Mouse (Mus musculus) embryonic facial prominence, embryonic 15.5 days (tissue): ENCODE measurements at regions not wholly inside any gene's neighbourhood (a gene's known extent, or its start where the extent isn't known, plus 50 kb on each side); places are given as distances from the start of the nearest gene placed in this dataset.
A peak's percentile ranks its signal among the peaks of the same experiment; 100 is the strongest.

Experiments
- ATAC-seq: fragments of 200-750 bp; cut with Nextera tagmentation; 2 replicates; pipeline ENCODE4 v1.8.0; 2017; ENCODE audit warnings: low read depth, moderate TSS enrichment; ENCODE audit not compliant: insufficient number of reproducible peaks, low FRiP score, low TSS enrichment
- H3K27ac ChIP-seq: fragments of 300-500 bp; sonication (generic); replicated peaks from 2 replicates; pipeline ENCODE4 v1.5.1; 2015; ENCODE audit warnings: mild to moderate bottlenecking, inconsistent platforms
- H3K27me3 ChIP-seq: fragments of 300-500 bp; sonication (generic); 2 replicates; pipeline ENCODE4 v1.6.1; 2015; ENCODE audit warnings: inconsistent platforms
- H3K36me3 ChIP-seq: fragments of 300-500 bp; sonication (generic); 2 replicates; pipeline ENCODE4 v1.6.1; 2015; ENCODE audit warnings: mild to moderate bottlenecking, inconsistent platforms
- H3K4me1 ChIP-seq: fragments of 300-500 bp; sonication (generic); 2 replicates; pipeline ENCODE4 v1.6.1; 2015; ENCODE audit warnings: inconsistent platforms
- H3K4me2 ChIP-seq: fragments of 300-500 bp; sonication (generic); replicated peaks from 2 replicates; pipeline ENCODE4 v1.6.1; 2015; ENCODE audit warnings: mild to moderate bottlenecking, inconsistent platforms
- H3K4me3 ChIP-seq: fragments of 300-500 bp; sonication (generic); replicated peaks from 2 replicates; pipeline ENCODE4 v1.5.1; 2015; ENCODE audit warnings: mild to moderate bottlenecking, inconsistent platforms
- H3K9ac ChIP-seq: fragments of 300-500 bp; sonication (generic); 2 replicates; pipeline ENCODE4 v1.6.1; 2015; ENCODE audit warnings: inconsistent platforms
- H3K9me3 ChIP-seq: fragments of 300-500 bp; sonication (generic); replicated peaks from 2 replicates; pipeline ENCODE4 v1.6.1; 2016; ENCODE audit warnings: inconsistent platforms
- WGBS: fragments of 180-500 bp; shearing (Covaris S2); methylation state at CpG from one replicate; pipeline ENCODE4 v1.1.7; 2015; 5-methylcytosine and 5-hydroxymethylcytosine counted together

DNA sequence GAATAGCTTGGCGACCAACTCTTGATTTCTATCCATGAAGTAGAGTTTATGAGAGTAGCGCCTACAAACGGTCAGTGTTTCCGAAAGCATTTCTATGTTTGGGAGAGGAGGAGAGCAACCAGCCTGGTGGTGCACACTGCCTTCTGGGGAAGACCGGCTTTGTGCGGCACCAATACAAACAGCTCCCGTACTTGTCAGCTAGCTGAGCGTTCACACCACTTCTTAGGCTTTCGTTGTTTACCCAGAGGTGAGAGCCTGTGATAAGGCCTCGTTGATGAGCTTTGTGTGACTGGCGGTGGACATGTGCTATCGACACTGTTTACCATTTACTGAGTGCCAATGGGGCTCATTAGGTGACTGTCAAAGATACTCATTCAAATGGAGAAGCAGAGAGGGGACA is 162.0 kb downstream of the Chic2 start:
- ATAC-seq = no peak
- 79% methylated on average over 12 of the region's 12 CpGs for WGBS
- H3K9me3 ChIP-seq = no peaks in the 10 kb centered on the region
- H3K9ac ChIP-seq = no peak overlapping the region
- H3K4me3 ChIP-seq = no peak overlapping the region
- no peaks in the 10 kb centered on the region for H3K27me3 ChIP-seq
- no peak overlapping the region for H3K27ac ChIP-seq
- no peaks in the 10 kb centered on the region for H3K36me3 ChIP-seq
- H3K4me1 ChIP-seq = peaks cover 20% of the 10 kb centered on the region
- no peak overlapping the region for H3K4me2 ChIP-seq

DNA sequence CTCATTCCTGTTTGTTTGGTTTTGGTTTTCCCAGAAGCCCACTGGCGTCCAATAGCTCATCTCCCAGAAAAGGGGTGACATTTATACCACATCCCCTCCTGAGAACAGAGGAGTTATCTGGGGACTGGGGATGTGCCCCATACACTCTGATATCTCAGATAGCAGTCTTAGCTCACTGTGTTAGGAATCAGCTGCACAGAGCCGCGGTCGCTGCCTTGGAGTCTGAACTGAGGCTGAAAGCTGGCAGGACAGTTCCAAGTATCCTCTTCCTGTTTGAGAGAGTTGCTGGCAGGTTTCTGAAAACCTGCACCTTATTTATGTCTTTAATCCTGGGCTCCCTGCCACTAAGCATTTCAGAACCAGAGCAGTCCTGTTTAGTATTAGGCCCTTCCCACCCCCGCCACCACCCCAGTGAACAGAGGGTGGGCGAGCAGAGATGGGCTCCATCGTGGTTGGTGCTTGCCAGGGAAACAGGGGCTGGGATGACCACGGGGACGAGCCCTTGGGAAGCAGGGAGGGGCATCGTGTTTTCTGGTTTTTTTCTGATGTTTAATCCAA is 163.8 kb downstream of the Chic2 start:
- no peak overlapping the region for H3K4me2 ChIP-seq
- 25% methylated on average over 10 of the region's 10 CpGs for WGBS
- no peak overlapping the region for H3K9ac ChIP-seq
- ATAC-seq = peak; percentile 84
- H3K27ac ChIP-seq = peak overlapping the region; percentile 83
- H3K36me3 ChIP-seq = no peaks in the 10 kb centered on the region
- no peak overlapping the region for H3K4me3 ChIP-seq
- H3K27me3 ChIP-seq = no peaks in the 10 kb centered on the region
- H3K9me3 ChIP-seq = no peaks in the 10 kb centered on the region
- H3K4me1 ChIP-seq = peaks cover 20% of the 10 kb centered on the region

DNA sequence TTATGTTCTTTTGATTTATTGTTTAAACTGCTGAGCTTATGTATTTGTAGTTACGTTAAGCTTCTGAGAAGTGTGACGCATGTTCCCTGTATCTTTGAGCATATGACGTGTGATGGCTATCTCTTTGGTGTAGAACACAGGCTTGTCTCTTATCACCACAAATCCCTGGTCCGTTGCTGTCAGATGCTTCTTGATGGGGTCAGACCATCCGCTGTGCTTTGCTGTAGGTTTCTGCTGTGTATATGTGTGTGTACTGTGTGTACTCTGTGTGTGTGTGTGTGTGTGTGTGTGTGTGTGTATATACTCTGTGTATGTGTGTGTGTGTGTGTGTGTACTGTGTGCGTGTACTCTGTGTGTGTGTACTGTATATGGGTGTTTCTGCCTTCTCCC is 164.5 kb downstream of the Chic2 start:
- Histone ChIP-seq H3K4me3 (no peak overlapping the region), H3K27ac (peak overlapping the region; percentile 83), H3K27me3 (no peaks in the 10 kb centered on the region), H3K36me3 (no peaks in the 10 kb centered on the region), H3K9me3 (no peaks in the 10 kb centered on the region), H3K4me1 (peaks cover 20% of the 10 kb centered on the region), H3K4me2 (no peak overlapping the region), H3K9ac (no peak overlapping the region)
- WGBS = 83% methylated on average over 6 of the region's 6 CpGs
- ATAC-seq = no peak

DNA sequence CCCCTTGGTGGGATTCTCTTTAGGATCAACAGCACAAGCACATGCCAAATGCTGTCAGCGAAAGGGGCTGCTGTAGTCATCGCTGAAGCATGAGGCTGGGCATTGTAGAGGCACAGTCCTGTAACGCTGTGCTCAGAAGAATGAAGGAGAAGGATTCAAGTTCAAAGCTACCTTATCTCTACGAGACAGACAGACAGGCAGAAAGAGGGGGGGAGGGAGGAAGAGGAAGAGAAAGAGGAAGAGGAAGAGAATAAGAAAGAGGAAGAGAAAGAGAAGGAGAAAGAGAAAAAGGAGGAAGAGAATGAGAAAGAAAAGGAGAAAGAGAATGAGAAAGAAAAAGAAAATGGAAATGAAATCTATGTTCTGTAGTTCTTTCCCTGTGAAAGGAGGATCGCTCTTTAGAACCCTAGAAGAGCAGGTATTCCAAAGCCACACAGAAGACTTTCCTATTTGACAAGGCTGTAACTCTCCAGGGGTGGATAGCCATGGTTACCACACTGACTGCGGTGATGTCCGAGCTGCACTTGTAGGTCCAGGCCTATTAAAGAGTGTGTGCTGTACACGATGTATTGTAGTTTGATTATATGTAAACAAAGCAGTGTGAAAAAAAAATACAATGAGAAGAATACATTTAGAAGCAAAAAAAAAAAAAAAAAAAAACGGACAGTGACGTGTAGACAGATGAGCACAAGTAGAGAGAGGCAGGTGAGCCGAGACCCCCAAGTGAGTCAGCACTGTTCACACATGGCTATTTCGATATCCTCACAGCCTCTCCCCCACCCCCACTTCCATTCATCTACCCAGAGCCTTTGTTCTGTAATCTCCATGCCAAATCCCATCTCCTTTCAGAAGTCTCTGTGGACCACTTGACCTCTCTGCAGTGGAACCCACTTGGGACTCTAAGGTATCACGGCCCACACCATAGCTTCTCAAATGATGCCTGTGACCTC is 165.2 kb downstream of the Chic2 start:
- ATAC-seq = no peak
- 75% methylated on average over 13 of the region's 13 CpGs for WGBS
- Histone ChIP-seq H3K9ac (no peak overlapping the region), H3K9me3 (no peaks in the 10 kb centered on the region), H3K4me1 (peaks cover 20% of the 10 kb centered on the region), H3K27me3 (no peaks in the 10 kb centered on the region), H3K4me2 (no peak overlapping the region), H3K27ac (no peak overlapping the region), H3K36me3 (no peaks in the 10 kb centered on the region), H3K4me3 (no peak overlapping the region)

DNA sequence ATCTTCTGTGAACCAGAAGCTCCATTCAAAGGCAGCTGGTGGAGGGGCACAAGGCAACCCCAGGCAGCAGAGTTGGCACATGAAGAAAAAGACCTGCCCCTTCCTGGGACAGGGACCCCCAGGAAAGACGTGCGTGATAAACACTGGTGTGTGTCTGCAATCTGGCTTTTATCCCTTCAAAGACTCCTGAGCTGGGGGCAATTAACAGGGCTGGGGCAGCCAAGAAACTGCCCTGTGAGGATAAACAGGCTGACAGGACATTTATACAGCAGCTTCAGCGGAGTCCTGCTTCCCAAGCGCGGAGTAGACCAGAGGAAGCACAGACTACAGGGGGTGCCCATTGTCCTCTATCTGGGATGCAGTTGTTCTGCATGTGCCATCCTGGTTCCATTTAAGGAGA is 167.0 kb downstream of the Chic2 start:
- 41% methylated on average over 5 of the region's 5 CpGs for WGBS
- Histone ChIP-seq H3K4me2 (no peak overlapping the region), H3K9ac (no peak overlapping the region), H3K4me1 (peaks cover 20% of the 10 kb centered on the region), H3K27ac (no peak overlapping the region), H3K36me3 (no peaks in the 10 kb centered on the region), H3K27me3 (no peaks in the 10 kb centered on the region), H3K9me3 (no peaks in the 10 kb centered on the region), H3K4me3 (no peak overlapping the region)
- ATAC-seq = no peak

DNA sequence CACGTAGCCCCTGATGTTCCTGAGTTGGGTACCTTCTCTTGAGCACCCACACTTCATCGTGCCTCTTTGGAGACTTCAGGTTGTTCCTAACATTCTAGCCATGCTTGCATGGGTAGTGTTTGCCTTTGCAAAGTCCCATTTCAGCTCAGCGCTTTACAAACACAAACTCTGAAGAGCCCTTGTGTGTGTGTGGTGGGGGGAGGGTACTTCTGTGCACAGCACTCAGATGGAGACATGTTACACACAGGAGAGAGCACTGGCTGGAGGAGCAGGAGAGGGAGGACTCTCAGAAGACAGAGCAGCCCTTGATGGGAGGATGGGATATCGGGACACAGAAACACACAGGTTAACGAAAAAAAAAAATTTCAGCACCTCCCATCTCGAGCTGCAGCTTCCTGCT is 167.4 kb downstream of the Chic2 start:
- Histone ChIP-seq H3K4me2 (no peak overlapping the region), H3K4me3 (no peak overlapping the region), H3K36me3 (no peaks in the 10 kb centered on the region), H3K9ac (no peak overlapping the region), H3K4me1 (peaks cover 20% of the 10 kb centered on the region), H3K27me3 (no peaks in the 10 kb centered on the region), H3K9me3 (no peaks in the 10 kb centered on the region), H3K27ac (no peak overlapping the region)
- ATAC-seq = no peak
- 53% methylated on average over 6 of the region's 6 CpGs for WGBS

DNA sequence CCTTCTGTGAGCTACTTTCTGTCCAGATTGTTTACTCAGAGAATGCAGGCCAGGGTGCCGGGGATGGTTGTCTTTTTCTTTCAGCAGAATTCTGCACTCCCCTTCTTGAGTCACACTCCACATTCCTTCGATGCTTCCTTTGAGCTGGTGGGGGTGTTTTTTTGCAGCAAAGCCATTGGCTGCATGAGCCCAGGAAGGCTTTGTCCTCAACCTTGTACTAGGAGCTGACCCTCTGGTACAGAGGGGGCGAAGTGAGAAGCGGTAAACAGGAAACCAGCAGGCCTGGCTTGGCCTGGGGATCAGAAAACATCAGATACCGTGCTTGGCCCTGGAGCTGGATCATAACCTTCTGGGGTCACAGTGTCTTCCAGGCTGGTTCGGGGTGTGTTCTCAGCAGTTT is 169.9 kb downstream of the Chic2 start:
- no peak for ATAC-seq
- H3K9ac ChIP-seq = no peak overlapping the region

DNA sequence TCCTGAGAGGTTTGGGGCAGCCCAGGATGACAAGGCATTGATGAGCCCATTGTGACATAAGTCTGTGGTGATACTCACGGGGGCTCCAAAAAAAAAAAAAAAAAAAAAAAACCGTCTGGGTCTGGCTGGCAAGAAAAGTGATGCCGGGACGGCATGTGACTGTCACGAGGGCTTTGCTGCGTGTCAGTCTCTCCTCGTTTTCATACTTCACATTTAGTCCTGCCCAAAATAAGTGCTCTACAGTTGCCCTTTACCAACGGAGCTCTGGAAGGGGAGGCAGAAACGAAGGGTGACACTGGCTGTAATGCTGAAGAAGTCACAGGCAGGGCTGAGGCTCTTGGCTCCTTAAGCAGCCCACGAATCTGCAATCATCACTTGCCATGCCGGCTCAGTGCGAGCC is 167.9 kb upstream of the Lnx1 start:
- no peak for ATAC-seq
- Histone ChIP-seq H3K4me1 (no peaks in the 10 kb centered on the region; the same call in 1 of the 2 replicates), H3K9ac (no peak overlapping the region), H3K27me3 (no peaks in the 10 kb centered on the region), H3K36me3 (no peaks in the 10 kb centered on the region), H3K9me3 (no peaks in the 10 kb centered on the region), H3K4me2 (no peak overlapping the region), H3K27ac (no peak overlapping the region), H3K4me3 (no peak overlapping the region)
- 73% methylated on average over 12 of the region's 12 CpGs for WGBS

More for the DNA sequence above, 169.9 kb downstream of the Chic2 start:
- WGBS = 40% methylated on average over 6 of the region's 6 CpGs
- Histone ChIP-seq H3K27me3 (no peaks in the 10 kb centered on the region), H3K4me1 (peaks cover under 1% of the 10 kb centered on the region; the same call in 1 of the 2 replicates), H3K27ac (no peak overlapping the region), H3K4me2 (no peak overlapping the region), H3K9me3 (no peaks in the 10 kb centered on the region), H3K36me3 (no peaks in the 10 kb centered on the region), H3K4me3 (no peak overlapping the region)

DNA sequence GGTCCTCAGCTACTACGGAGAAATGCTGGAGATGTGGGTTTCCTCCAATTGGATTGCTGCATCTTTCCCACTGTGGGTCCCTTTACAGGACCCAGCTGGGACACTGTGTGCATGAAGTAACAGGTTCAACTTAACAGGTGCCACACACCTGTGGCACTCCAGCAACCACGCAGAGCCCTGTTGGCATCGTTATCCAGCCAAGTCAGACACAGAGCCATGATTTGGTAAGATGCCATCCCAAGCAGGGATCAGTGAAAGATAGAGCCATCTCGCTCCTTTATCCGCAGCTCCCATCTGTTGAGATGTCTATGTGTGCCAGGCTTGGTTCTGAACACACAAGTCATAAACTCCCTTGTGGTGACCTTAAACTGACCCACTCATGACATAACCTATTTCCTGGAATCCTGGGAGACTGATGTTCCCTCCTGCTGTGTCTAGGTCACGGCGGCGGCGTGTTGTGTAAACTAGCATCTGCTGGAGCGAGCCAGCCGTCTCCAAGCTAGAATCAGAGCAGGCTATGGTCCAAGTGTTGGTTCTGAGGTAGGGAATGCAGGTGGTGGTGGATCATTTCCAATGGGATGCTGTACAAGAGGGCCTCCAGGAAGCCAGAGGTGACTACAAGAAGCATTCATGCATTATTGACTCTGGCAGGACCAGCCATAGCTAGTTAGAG is 164.5 kb upstream of the Lnx1 start:
- Histone ChIP-seq H3K27ac (no peak overlapping the region), H3K9me3 (no peaks in the 10 kb centered on the region), H3K36me3 (no peaks in the 10 kb centered on the region), H3K27me3 (no peaks in the 10 kb centered on the region), H3K4me1 (no peaks in the 10 kb centered on the region), H3K4me3 (no peak overlapping the region), H3K4me2 (no peak overlapping the region), H3K9ac (no peak overlapping the region)
- no peak for ATAC-seq
- 91% methylated on average over 11 of the region's 11 CpGs for WGBS

DNA sequence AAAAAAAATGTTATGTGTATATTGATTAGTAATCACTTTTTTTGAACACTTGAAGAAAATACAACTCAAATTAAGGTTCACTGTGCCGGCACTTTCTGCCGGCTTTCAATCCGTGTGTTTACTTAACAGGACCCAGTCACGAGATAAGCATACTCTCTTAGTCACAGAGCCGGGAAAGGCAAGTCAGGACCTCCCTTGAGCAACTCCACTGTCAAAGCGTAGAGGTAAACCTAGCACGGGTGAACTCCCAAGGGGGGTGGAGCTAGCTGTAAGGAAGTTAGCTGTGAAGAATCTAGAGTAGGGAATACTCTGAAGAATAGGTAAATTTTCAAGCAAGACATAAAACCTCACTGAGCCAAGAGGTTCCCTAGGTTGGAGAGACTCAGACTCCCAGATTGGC is 164.0 kb upstream of the Lnx1 start:
- 56% methylated on average over 7 of the region's 7 CpGs for WGBS
- no peaks in the 10 kb centered on the region for H3K36me3 ChIP-seq
- H3K27me3 ChIP-seq = no peaks in the 10 kb centered on the region
- H3K4me3 ChIP-seq = no peak overlapping the region
- ATAC-seq = no peak
- no peaks in the 10 kb centered on the region for H3K9me3 ChIP-seq
- H3K9ac ChIP-seq = no peak overlapping the region
- H3K4me2 ChIP-seq = no peak overlapping the region
- no peak overlapping the region for H3K27ac ChIP-seq
- H3K4me1 ChIP-seq = no peaks in the 10 kb centered on the region

DNA sequence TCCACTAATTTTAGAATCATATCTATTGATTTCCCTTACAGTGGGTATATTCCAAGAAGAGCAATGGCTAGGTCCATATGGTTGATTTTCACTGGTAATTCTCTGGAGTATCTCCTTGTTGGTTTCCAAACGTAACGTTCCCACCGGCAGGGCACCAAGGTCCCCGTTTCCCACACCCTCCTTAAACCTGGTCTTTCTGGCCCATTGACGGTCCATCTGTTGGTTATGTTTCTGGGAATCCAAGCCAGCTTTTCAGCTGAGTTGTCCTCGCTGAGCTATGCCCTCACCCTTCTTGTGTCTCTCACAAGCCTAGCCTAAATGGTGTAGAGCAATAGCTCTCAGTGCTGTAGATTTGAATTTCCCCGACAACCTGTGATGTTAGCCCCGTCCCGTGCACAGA is 162.7 kb upstream of the Lnx1 start:
- no peak overlapping the region for H3K9ac ChIP-seq
- 89% methylated on average over 9 of the region's 9 CpGs for WGBS
- no peaks in the 10 kb centered on the region for H3K4me1 ChIP-seq
- no peak overlapping the region for H3K4me3 ChIP-seq
- H3K27ac ChIP-seq = no peak overlapping the region
- no peak for ATAC-seq
- H3K27me3 ChIP-seq = no peaks in the 10 kb centered on the region
- no peaks in the 10 kb centered on the region for H3K36me3 ChIP-seq
- no peaks in the 10 kb centered on the region for H3K9me3 ChIP-seq
- H3K4me2 ChIP-seq = no peak overlapping the region
